Mouse (Mus musculus) stomach, embryonic 15.5 days (tissue): Measurements from ENCODE around the gene Sorcs1. TPM values are rescaled to one million over a fixed set of nuclear protein-coding genes. Genes with fewer than 3 reads are reported as not detected.

Experiments
- ATAC-seq: fragments of 200-750 bp; cut with Nextera tagmentation; 2 replicates; pipeline ENCODE4 v1.8.0; 2017; ENCODE audit warnings: low read depth, moderate number of reproducible peaks, moderate TSS enrichment; ENCODE audit not compliant: insufficient read depth, low FRiP score
- H3K27ac ChIP-seq: fragments of 300-500 bp; sonication (generic); 2 replicates; pipeline ENCODE4 v1.5.1; 2015; ENCODE audit warnings: mild to moderate bottlenecking, inconsistent platforms
- H3K27me3 ChIP-seq: fragments of 300-500 bp; sonication (generic); replicated peaks from 2 replicates; pipeline ENCODE4 v1.6.1; 2015; ENCODE audit warnings: inconsistent platforms
- H3K36me3 ChIP-seq: fragments of 300-500 bp; sonication (generic); 2 replicates; pipeline ENCODE4 v1.6.1; 2015; ENCODE audit warnings: inconsistent platforms
- H3K4me1 ChIP-seq: fragments of 300-500 bp; sonication (generic); 2 replicates; pipeline ENCODE4 v1.6.1; 2015; ENCODE audit warnings: inconsistent platforms
- H3K4me2 ChIP-seq: fragments of 300-500 bp; sonication (generic); 2 replicates; pipeline ENCODE4 v1.6.1; 2015; ENCODE audit warnings: mild to moderate bottlenecking, inconsistent platforms
- H3K4me3 ChIP-seq: fragments of 300-500 bp; sonication (generic); replicated peaks from 2 replicates; pipeline ENCODE4 v1.5.1; 2015; ENCODE audit warnings: inconsistent platforms
- H3K9ac ChIP-seq: fragments of 300-500 bp; sonication (generic); 2 replicates; pipeline ENCODE4 v1.6.1; 2015; ENCODE audit warnings: inconsistent platforms
- H3K9me3 ChIP-seq: fragments of 300-500 bp; sonication (generic); 2 replicates; pipeline ENCODE4 v1.6.1; 2016; ENCODE audit warnings: inconsistent platforms
- WGBS: fragments of 180-500 bp; shearing (Covaris S2); methylation state at CpG from one replicate; pipeline ENCODE4 v1.1.7; 2015; 5-methylcytosine and 5-hydroxymethylcytosine counted together
- polyA plus RNA-seq: library from polyadenylated mRNA; unstranded; fragments of >200 nt; fragmentation: Nextera tagmentation; extraction: Ambion mirVana; gene quantifications from 2 replicates; pipeline ENCODE4 v1.2.1, GENCODE M21; 2015

The Sorcs1 gene
- polyA plus RNA-seq, 1 experiment from 2014 or later = 3.2 TPM

GRCm38 (mm10) chr19:50534031-50534430 is 144.4 kb downstream of the Sorcs1 start:
- Histone ChIP-seq H3K9ac (no peak overlapping the region), H3K36me3 (no peaks in the 10 kb centered on the region), H3K27ac (no peak overlapping the region), H3K4me2 (no peak overlapping the region), H3K27me3 (no peaks in the 10 kb centered on the region), H3K4me1 (no peaks in the 10 kb centered on the region), H3K9me3 (no peaks in the 10 kb centered on the region), H3K4me3 (no peak overlapping the region)
- ATAC-seq = no peak
- 80% methylated on average over 5 of the region's 5 CpGs for WGBS

- no peak overlapping the region for H3K9ac ChIP-seq
- WGBS = 84% methylated on average over 3 of the region's 3 CpGs
Measured at GRCm38 (mm10) chr19:50527835-50528234, 150.6 kb downstream of the Sorcs1 start.

GRCm38 (mm10) chr19:50526094-50526493 is 152.4 kb downstream of the Sorcs1 start:
- 79% methylated on average over 8 of the region's 8 CpGs for WGBS

More at GRCm38 (mm10) chr19:50527835-50528234, 150.6 kb downstream of the Sorcs1 start:
- Histone ChIP-seq H3K27me3 (no peaks in the 10 kb centered on the region), H3K4me1 (no peaks in the 10 kb centered on the region), H3K27ac (no peak overlapping the region), H3K4me2 (no peak overlapping the region), H3K9me3 (no peaks in the 10 kb centered on the region), H3K36me3 (no peaks in the 10 kb centered on the region), H3K4me3 (no peak overlapping the region)
- no peak for ATAC-seq

GRCm38 (mm10) chr19:50521943-50522342 is 156.5 kb downstream of the Sorcs1 start:
- Histone ChIP-seq H3K9ac (no peak overlapping the region), H3K9me3 (no peaks in the 10 kb centered on the region), H3K4me1 (no peaks in the 10 kb centered on the region), H3K4me2 (no peak overlapping the region), H3K4me3 (no peak overlapping the region), H3K36me3 (no peaks in the 10 kb centered on the region), H3K27me3 (no peaks in the 10 kb centered on the region), H3K27ac (no peak overlapping the region)
- 48% methylated on average over 4 of the region's 4 CpGs for WGBS
- ATAC-seq = no peak

More at GRCm38 (mm10) chr19:50526094-50526493, 152.4 kb downstream of the Sorcs1 start:
- ATAC-seq = no peak
- no peaks in the 10 kb centered on the region for H3K9me3 ChIP-seq
- H3K27ac ChIP-seq = no peak overlapping the region
- no peaks in the 10 kb centered on the region for H3K27me3 ChIP-seq
- no peaks in the 10 kb centered on the region for H3K4me1 ChIP-seq
- no peak overlapping the region for H3K4me3 ChIP-seq
- H3K36me3 ChIP-seq = no peaks in the 10 kb centered on the region
- no peak overlapping the region for H3K9ac ChIP-seq
- H3K4me2 ChIP-seq = no peak overlapping the region

GRCm38 (mm10) chr19:50515059-50515673 is 163.3 kb downstream of the Sorcs1 start:
- no peaks in the 10 kb centered on the region for H3K4me1 ChIP-seq
- no peak overlapping the region for H3K27ac ChIP-seq
- H3K36me3 ChIP-seq = no peaks in the 10 kb centered on the region
- no peak overlapping the region for H3K4me2 ChIP-seq
- no peaks in the 10 kb centered on the region for H3K27me3 ChIP-seq
- WGBS = 64% methylated on average over 10 of the region's 10 CpGs
- no peak for ATAC-seq
- H3K4me3 ChIP-seq = no peak overlapping the region
- no peak overlapping the region for H3K9ac ChIP-seq
- no peaks in the 10 kb centered on the region for H3K9me3 ChIP-seq

- no peak overlapping the region for H3K27ac ChIP-seq
- no peaks in the 10 kb centered on the region for H3K9me3 ChIP-seq
- no peak for ATAC-seq
- no peak overlapping the region for H3K9ac ChIP-seq
- no peak overlapping the region for H3K4me3 ChIP-seq
- no peaks in the 10 kb centered on the region for H3K36me3 ChIP-seq
- 60% methylated on average over 8 of the region's 8 CpGs for WGBS
- no peaks in the 10 kb centered on the region for H3K27me3 ChIP-seq
- H3K4me1 ChIP-seq = no peaks in the 10 kb centered on the region
- no peak overlapping the region for H3K4me2 ChIP-seq
Measured at GRCm38 (mm10) chr19:50514309-50514830, 164.1 kb downstream of the Sorcs1 start.

GRCm38 (mm10) chr19:50502816-50503215 is 175.6 kb downstream of the Sorcs1 start:
- ATAC-seq = no peak
- 83% methylated on average over 1 of the region's 1 CpGs for WGBS
- Histone ChIP-seq H3K4me2 (no peak overlapping the region), H3K27me3 (no peaks in the 10 kb centered on the region), H3K4me3 (no peak overlapping the region), H3K27ac (no peak overlapping the region), H3K9ac (no peak overlapping the region), H3K36me3 (no peaks in the 10 kb centered on the region), H3K9me3 (no peaks in the 10 kb centered on the region), H3K4me1 (no peaks in the 10 kb centered on the region)

GRCm38 (mm10) chr19:50491121-50491520 is 187.3 kb downstream of the Sorcs1 start:
- Histone ChIP-seq H3K4me2 (no peak overlapping the region), H3K27ac (no peak overlapping the region), H3K4me1 (0 out of 2 replicates have a peak, but pooled peaks cover 3% of the 10 kb centered on the region), H3K9ac (no peak overlapping the region), H3K36me3 (no peaks in the 10 kb centered on the region), H3K9me3 (no peaks in the 10 kb centered on the region), H3K27me3 (no peaks in the 10 kb centered on the region), H3K4me3 (no peak overlapping the region)
- WGBS = 93% methylated on average over 3 of the region's 3 CpGs
- no peak for ATAC-seq

- Histone ChIP-seq H3K4me3 (no peak overlapping the region), H3K4me2 (no peak overlapping the region)
- 64% methylated on average over 2 of the region's 2 CpGs for WGBS
Measured at GRCm38 (mm10) chr19:50490721-50491120, 187.7 kb downstream of the Sorcs1 start.

GRCm38 (mm10) chr19:50489786-50490185 is 188.7 kb downstream of the Sorcs1 start:
- Histone ChIP-seq H3K27ac (no peak overlapping the region), H3K4me2 (no peak overlapping the region), H3K9me3 (no peaks in the 10 kb centered on the region), H3K4me3 (no peak overlapping the region), H3K9ac (no peak overlapping the region), H3K27me3 (no peaks in the 10 kb centered on the region), H3K4me1 (0 out of 2 replicates have a peak, but pooled peaks cover 3% of the 10 kb centered on the region), H3K36me3 (no peaks in the 10 kb centered on the region)
- no peak for ATAC-seq
- 64% methylated on average over 3 of the region's 3 CpGs for WGBS

More at GRCm38 (mm10) chr19:50490721-50491120, 187.7 kb downstream of the Sorcs1 start:
- Histone ChIP-seq H3K9me3 (no peaks in the 10 kb centered on the region), H3K27ac (no peak overlapping the region), H3K4me1 (0 out of 2 replicates have a peak, but pooled peaks cover 3% of the 10 kb centered on the region), H3K27me3 (no peaks in the 10 kb centered on the region), H3K9ac (no peak overlapping the region), H3K36me3 (no peaks in the 10 kb centered on the region)
- no peak for ATAC-seq

- H3K4me2 ChIP-seq = no peak overlapping the region
- H3K27ac ChIP-seq = no peak overlapping the region
- H3K27me3 ChIP-seq = no peaks in the 10 kb centered on the region
- H3K9ac ChIP-seq = no peak overlapping the region
- no peak overlapping the region for H3K4me3 ChIP-seq
- H3K36me3 ChIP-seq = no peaks in the 10 kb centered on the region
- ATAC-seq = no peak
- no peaks in the 10 kb centered on the region for H3K9me3 ChIP-seq
- 0 out of 2 replicates have a peak, but pooled peaks cover 3% of the 10 kb centered on the region for H3K4me1 ChIP-seq
- 63% methylated on average over 6 of the region's 6 CpGs for WGBS
Measured at GRCm38 (mm10) chr19:50488421-50488820, 190.0 kb downstream of the Sorcs1 start.

- 0 out of 2 replicates have a peak, but pooled peaks cover 3% of the 10 kb centered on the region for H3K4me1 ChIP-seq
- peak overlapping the region; percentile 21; the same call in 1 of the 2 replicates for H3K4me2 ChIP-seq
- H3K9me3 ChIP-seq = no peaks in the 10 kb centered on the region
- H3K27me3 ChIP-seq = no peaks in the 10 kb centered on the region
- peak; percentile 47; the same call in 1 of the 2 replicates for ATAC-seq
- WGBS = 19% methylated on average over 11 of the region's 11 CpGs
- no peak overlapping the region for H3K9ac ChIP-seq
- no peaks in the 10 kb centered on the region for H3K36me3 ChIP-seq
- H3K27ac ChIP-seq = no peak overlapping the region
- no peak overlapping the region for H3K4me3 ChIP-seq
Measured at GRCm38 (mm10) chr19:50487768-50488167, 190.7 kb downstream of the Sorcs1 start.
